ENCODE assay signal across 8 mouse cellular contexts in genomic region chr6:122825923-122826742, GRCm38 (mm10). TPM values are rescaled to one million over a fixed set of nuclear protein-coding genes. Genes with fewer than 3 reads are reported as not detected.
A peak's percentile ranks its signal among the peaks of the same experiment; 100 is the strongest.
DNase-seq lines count a peak whose midpoint lies in the region; ATAC-seq and TF ChIP-seq lines count a peak whose summit lies in the region.

No protein-coding gene starts in this region.

- peak overlapping the region; percentile 36 for H3K4me3 ChIP-seq in hindbrain, embryonic 13.5 days

- ATAC-seq in Patski: peak; percentile 83
- ATAC-seq in hindbrain, embryonic 13.5 days (ENCODE audit: low FRiP score): peak; percentile 73

- H3K9me3 ChIP-seq in hindbrain, embryonic 13.5 days: no peaks in the 10 kb centered on the region

- DNase-seq in Patski (ENCODE audit: low read depth, low spot score): no peak
- DNase-seq in cerebellum, postnatal 10 days: peak; percentile 58 to 64
- peak; percentile 60 to 76 for DNase-seq in frontal cortex, postnatal 10 days (ENCODE audit: low spot score in 2 of 2)
- DNase-seq in left cerebral cortex, adult 11 months (ENCODE audit: low spot score): peak; percentile 82
- DNase-seq in lung, postnatal 36 days: peak; percentile 81
- peak; percentile 90 to 91 for DNase-seq in right cerebral cortex, adult 2 months (ENCODE audit: low spot score in 2 of 2)
- peak; percentile 66 to 72 for DNase-seq in urinary bladder, postnatal 4 days (ENCODE audit: low spot score in 2 of 2)

- H3K27ac ChIP-seq in hindbrain, embryonic 13.5 days: peak overlapping the region; percentile 36; the same call in 1 of the 2 replicates

- WGBS in hindbrain, embryonic 13.5 days: 5% methylated on average over 27 of the region's 29 CpGs

- no peaks in the 10 kb centered on the region for H3K27me3 ChIP-seq in Patski
- no peaks in the 10 kb centered on the region for H3K27me3 ChIP-seq in hindbrain, embryonic 13.5 days

- CTCF ChIA-PET in Patski (lab: Charles Lee): interaction anchor here (1.1 to 1.2 kb wide), 2 partner anchors 8 to 9 kb away, joined by 3 to 5 read pairs; no protein-coding TSS in a partner anchor

- peak overlapping the region; percentile 67 for H3K9ac ChIP-seq in hindbrain, embryonic 13.5 days

- POLR2A ChIA-PET in Patski (lab: Charles Lee): interaction anchor here (0.9 kb wide), 1 partner anchor 13 kb away, joined by 11 read pairs; no protein-coding TSS in a partner anchor

- peaks cover 41% of the 10 kb centered on the region for H3K4me1 ChIP-seq in hindbrain, embryonic 13.5 days (replicated peaks)

- in situ Hi-C loops in Patski (cut with MboI; ENCODE audit: low pct_unique_long_range_greater_than_20kb): no loop called here

- H3K4me2 ChIP-seq in hindbrain, embryonic 13.5 days: peak overlapping the region; percentile 61

- TF ChIP-seq CTCF in Patski (IDR thresholded peaks at IDR 0.05): no peak

- peaks cover 26% of the 10 kb centered on the region for H3K36me3 ChIP-seq in hindbrain, embryonic 13.5 days

RNA-seq across cellular contexts. Expression of gene Foxj2, which starts 6.4 kb away (rescaled TPM):
- polyA plus RNA-seq in Patski (2021): 19.6 TPM
- 6.0 and 6.2 TPM in 2 replicates for polyA plus RNA-seq in hindbrain, embryonic 13.5 days (2015; fragmentation: Nextera tagmentation; extraction: Ambion mirVana)

RNA-seq across cellular contexts. Expression of gene Slc2a3, which starts 24.7 kb away (rescaled TPM):
- 0.19 TPM for polyA plus RNA-seq in Patski (2021)
- 21.1 and 22.7 TPM in 2 replicates for polyA plus RNA-seq in hindbrain, embryonic 13.5 days (2015; fragmentation: Nextera tagmentation; extraction: Ambion mirVana)

RNA-seq across cellular contexts. Expression of gene C3ar1, which starts 29.8 kb away (rescaled TPM):
- not detected for polyA plus RNA-seq in Patski (2021)
- 1.7 TPM in 2 replicates for polyA plus RNA-seq in hindbrain, embryonic 13.5 days (2015; fragmentation: Nextera tagmentation; extraction: Ambion mirVana)

RNA-seq across cellular contexts. Expression of gene Necap1, which starts 48.1 kb away (rescaled TPM):
- 36.1 TPM for polyA plus RNA-seq in Patski (2021)
- 121 and 130 TPM in 2 replicates for polyA plus RNA-seq in hindbrain, embryonic 13.5 days (2015; fragmentation: Nextera tagmentation; extraction: Ambion mirVana)

Comparison
In these comparisons a context has a peak if more than half of its experiments do, and no peak if none do; other contexts are left out.
1. RNA of gene Slc2a3, which starts 24.7 kb away (polyA plus RNA-seq): 21.1 to 22.7 TPM in hindbrain, embryonic 13.5 days; 0.19 TPM in Patski (single experiment); every median in the first group is over 10 times any median in the second.